Mouse (Mus musculus) intestine, postnatal 0 days (tissue): Measurements from ENCODE around the gene Dlx2. TPM values are rescaled to one million over a fixed set of nuclear protein-coding genes. Genes with fewer than 3 reads are reported as not detected.

Experiments
- ATAC-seq: fragments of 200-750 bp; cut with Nextera tagmentation; 2 replicates; pipeline ENCODE4 v1.8.0; 2017; ENCODE audit warnings: mild to moderate bottlenecking, moderate TSS enrichment, moderate library complexity
- H3K27ac ChIP-seq: fragments of 300-500 bp; sonication (generic); 2 replicates; pipeline ENCODE4 v1.5.1; 2014; ENCODE audit warnings: mild to moderate bottlenecking, low read depth, low read length, moderate library complexity
- H3K27me3 ChIP-seq: fragments of 300-500 bp; sonication (generic); replicated peaks from 2 replicates; pipeline ENCODE4 v1.6.1; 2014; ENCODE audit warnings: low read length, mixed read lengths; ENCODE audit not compliant: control insufficient read depth, insufficient read depth
- H3K36me3 ChIP-seq: fragments of 300-500 bp; sonication (generic); 2 replicates; pipeline ENCODE4 v1.6.1; 2014; ENCODE audit warnings: mild to moderate bottlenecking, moderate library complexity; ENCODE audit not compliant: control insufficient read depth, insufficient read depth
- H3K4me1 ChIP-seq: fragments of 300-500 bp; sonication (generic); replicated peaks from 2 replicates; pipeline ENCODE4 v1.6.1; 2014; ENCODE audit warnings: antibody characterized with exemption, low read length, mixed read lengths; ENCODE audit not compliant: control insufficient read depth, insufficient read depth
- H3K4me2 ChIP-seq: fragments of 300-500 bp; sonication (generic); replicated peaks from 2 replicates; pipeline ENCODE4 v1.6.1; 2014; ENCODE audit warnings: low read depth, mild to moderate bottlenecking, moderate library complexity
- H3K4me3 ChIP-seq: fragments of 300-500 bp; sonication (generic); 2 replicates; pipeline ENCODE4 v1.5.1; 2014; ENCODE audit warnings: low read depth, low read length
- H3K9ac ChIP-seq: fragments of 300-500 bp; sonication (generic); 2 replicates; pipeline ENCODE4 v1.6.1; 2014; ENCODE audit warnings: mild to moderate bottlenecking, low read depth, low read length
- H3K9me3 ChIP-seq: fragments of 300-500 bp; sonication (generic); 2 replicates; pipeline ENCODE4 v1.6.1; 2016; ENCODE audit warnings: mixed run types; ENCODE audit not compliant: control insufficient read depth
- CTCF ChIP-seq: sonication (generic); IDR thresholded peaks from 2 replicates; pipeline ENCODE4 v1.5.1; 2016; ENCODE audit warnings: low read depth, mild to moderate bottlenecking, control low read depth, antibody characterized with exemption, moderate library complexity
- WGBS: fragments of 180-500 bp; shearing (Covaris S2); extraction: QIAGEN DNeasy Blood & Tissue Kit; methylation state at CpG from one replicate; pipeline ENCODE4 v1.1.7; 2014; 5-methylcytosine and 5-hydroxymethylcytosine counted together
- polyA plus RNA-seq: library from polyadenylated mRNA; unstranded; fragments of >200 nt; fragmentation: Nextera tagmentation; extraction: Ambion mirVana; gene quantifications from 2 replicates; pipeline ENCODE4 v1.2.1, GENCODE M21; 2015

Dlx2 gene
- polyA plus RNA-seq, 1 experiment from 2014 or later = 1.3 TPM

GRCm38 (mm10) chr2:71528014-71528713 lies 18.4 kb downstream of the Dlx2 start, which contains the start of gene Dlx1:
TSS of gene Dlx1 (plus strand) at chr2:71528113.
- H3K27ac ChIP-seq = no peak within 1 kb of the TSS
- H3K4me2 ChIP-seq = peak within 1 kb of the TSS; percentile 88
- no peaks in the 10 kb centered on the region for H3K36me3 ChIP-seq
- ATAC-seq = no peak
- TF ChIP-seq CTCF = no peak
- H3K9ac ChIP-seq = no peak within 1 kb of the TSS
- H3K4me3 ChIP-seq = peak within 1 kb of the TSS; percentile 50
- 3% methylated on average over 26 of the region's 26 CpGs for WGBS
- peaks cover 98% of the 10 kb centered on the region for H3K27me3 ChIP-seq
- H3K4me1 ChIP-seq = peaks cover 4% of the 10 kb centered on the region; the same call in 1 of the 2 replicates
- H3K9me3 ChIP-seq = no peaks in the 10 kb centered on the region

- Histone ChIP-seq H3K4me2 (no peak overlapping the region), H3K9me3 (no peaks in the 10 kb centered on the region), H3K27ac (no peak overlapping the region), H3K4me1 (peaks cover 1% of the 10 kb centered on the region; the same call in 1 of the 2 replicates), H3K36me3 (no peaks in the 10 kb centered on the region), H3K9ac (no peak overlapping the region), H3K4me3 (no peak overlapping the region), H3K27me3 (peaks cover 97% of the 10 kb centered on the region)
- no peak for ATAC-seq
- TF ChIP-seq CTCF = no peak
- WGBS = 4% methylated on average over 24 of the region's 24 CpGs
These were observed 19.1 kb downstream of the Dlx2 start for GRCm38 (mm10) chr2:71527323-71528013.

GRCm38 (mm10) chr2:71526595-71527322 lies 19.8 kb downstream of the Dlx2 start:
- no peak overlapping the region for H3K27ac ChIP-seq
- no peak overlapping the region for H3K4me2 ChIP-seq
- WGBS = 7% methylated on average over 10 of the region's 10 CpGs
- ATAC-seq = no peak
- TF ChIP-seq CTCF = no peak
- H3K27me3 ChIP-seq = peaks cover 93% of the 10 kb centered on the region
- H3K9ac ChIP-seq = no peak overlapping the region
- no peaks in the 10 kb centered on the region for H3K36me3 ChIP-seq
- no peaks in the 10 kb centered on the region; the same call in 1 of the 2 replicates for H3K4me1 ChIP-seq
- no peak overlapping the region for H3K4me3 ChIP-seq
- H3K9me3 ChIP-seq = no peaks in the 10 kb centered on the region

- ATAC-seq = no peak
- no peaks in the 10 kb centered on the region; the same call in 1 of the 2 replicates for H3K4me1 ChIP-seq
- no peaks in the 10 kb centered on the region for H3K36me3 ChIP-seq
- no peaks in the 10 kb centered on the region for H3K9me3 ChIP-seq
- 37% methylated on average over 13 of the region's 13 CpGs for WGBS
- H3K27me3 ChIP-seq = peaks cover 77% of the 10 kb centered on the region
- no peak overlapping the region for H3K27ac ChIP-seq
- no peak overlapping the region for H3K4me2 ChIP-seq
- TF ChIP-seq CTCF = no peak
- H3K4me3 ChIP-seq = no peak overlapping the region
- no peak overlapping the region for H3K9ac ChIP-seq
These were observed 21.8 kb downstream of the Dlx2 start for GRCm38 (mm10) chr2:71524763-71525162.

- H3K4me2 ChIP-seq = no peak overlapping the region
- peaks cover 64% of the 10 kb centered on the region for H3K27me3 ChIP-seq
- no peak overlapping the region for H3K4me3 ChIP-seq
- TF ChIP-seq CTCF = no peak
- WGBS = 40% methylated on average over 4 of the region's 4 CpGs
- no peak overlapping the region for H3K9ac ChIP-seq
- ATAC-seq = no peak
- no peaks in the 10 kb centered on the region for H3K4me1 ChIP-seq
- H3K27ac ChIP-seq = no peak overlapping the region
- H3K36me3 ChIP-seq = no peaks in the 10 kb centered on the region
- H3K9me3 ChIP-seq = no peaks in the 10 kb centered on the region
These were observed 23.1 kb downstream of the Dlx2 start for GRCm38 (mm10) chr2:71523431-71523830.

- H3K27me3 ChIP-seq = peaks cover 58% of the 10 kb centered on the region
- WGBS = 61% methylated on average over 4 of the region's 4 CpGs
- H3K4me2 ChIP-seq = no peak overlapping the region
- H3K4me3 ChIP-seq = no peak overlapping the region
- no peak overlapping the region for H3K9ac ChIP-seq
- no peaks in the 10 kb centered on the region for H3K36me3 ChIP-seq
- TF ChIP-seq CTCF = no peak
- H3K9me3 ChIP-seq = no peaks in the 10 kb centered on the region
- H3K27ac ChIP-seq = no peak overlapping the region
- no peaks in the 10 kb centered on the region for H3K4me1 ChIP-seq
- ATAC-seq = no peak
These were observed 23.7 kb downstream of the Dlx2 start for GRCm38 (mm10) chr2:71522871-71523270.
